Mouse (Mus musculus) megakaryocyte progenitor cell, adult 5-6 weeks (primary cell): ENCODE measurements around the gene Olfr1030. TPM values are rescaled to one million over a fixed set of nuclear protein-coding genes. Genes with fewer than 3 reads are reported as not detected.
"Not testable (repeated sequence)": the region's sequence is repeated elsewhere in the genome, so short reads cannot be mapped to it uniquely, and the experiment has no call there.

Experiments
- ATAC-seq: replicated peaks from 2 replicates; pipeline ENCODE4 v1.8.0; 2016; ENCODE audit warnings: mild to moderate bottlenecking, moderate TSS enrichment, inconsistent platforms; ENCODE audit not compliant: poor library complexity
- total RNA-seq, 2 experiments: library from RNA; stranded (forward) in 1 of 2; stranded (reverse) in 1 of 2; fragments of 157-497, 149-512 nt in 1 of 2; fragments of 200-1000 nt in 1 of 2; gene quantifications; 2 replicates each; pipeline versions ENCODE4 v1.2.3 to v1.2.4; 2015 to 2017

Gene Olfr1030
- not detected in 2 replicates for total RNA-seq (2015)
- total RNA-seq (2017): not detected in 2 replicates

- ATAC-seq: no peak
These were observed at the start of gene Olfr1030 for GRCm38 (mm10) chr2:85978976-85979375. TSS of gene Olfr1030 (plus strand) at chr2:85979276.

- ATAC-seq: no peak
These were observed 28.9 kb upstream of the Olfr1030 start, which contains the start of gene Olfr1028 for GRCm38 (mm10) chr2:85950137-85950536. TSS of gene Olfr1028 (plus strand) at chr2:85950437.

GRCm38 (mm10) chr2:85973595-85973994 is 5.5 kb upstream of the Olfr1030 start, which contains the start of gene Olfr1029:
TSS of gene Olfr1029 (plus strand) at chr2:85973895.
- no peak for ATAC-seq

- ATAC-seq: no peak
These were observed 10.9 kb downstream of the Olfr1030 start, which contains the start of gene Olfr1031 for GRCm38 (mm10) chr2:85990004-85990403. TSS of gene Olfr1031 (plus strand) at chr2:85990304.

DNA sequence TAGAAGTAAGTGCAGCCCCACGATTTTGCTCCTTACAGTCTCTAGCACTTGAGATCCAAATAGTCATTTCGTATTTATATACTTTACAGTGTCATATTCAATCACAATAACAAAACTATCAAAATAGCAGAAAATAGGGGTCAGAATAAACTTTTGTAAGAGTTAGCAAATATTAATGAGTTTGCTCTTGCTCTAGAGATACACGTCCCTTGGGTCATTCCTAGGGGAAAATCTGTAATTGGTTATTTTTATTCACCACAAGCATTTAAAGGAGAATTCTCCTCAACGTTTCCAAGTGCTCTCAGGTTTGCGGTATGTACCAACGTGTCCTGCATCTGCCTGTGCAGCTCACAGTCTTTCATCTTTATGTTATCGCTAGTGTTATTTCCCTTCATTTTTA is 26.2 kb downstream of the Olfr1030 start, which contains the start of gene Olfr1032:
Gene Olfr1032, plus strand, starts transcription at position 301 of the 400 bp plus-strand sequence.
- no peak for ATAC-seq

GRCm38 (mm10) chr2:86020406-86020805 is 41.3 kb downstream of the Olfr1030 start, which contains the start of gene Olfr1033:
TSS of gene Olfr1033 (plus strand) at chr2:86020633.
- ATAC-seq: peak; percentile 64

DNA sequence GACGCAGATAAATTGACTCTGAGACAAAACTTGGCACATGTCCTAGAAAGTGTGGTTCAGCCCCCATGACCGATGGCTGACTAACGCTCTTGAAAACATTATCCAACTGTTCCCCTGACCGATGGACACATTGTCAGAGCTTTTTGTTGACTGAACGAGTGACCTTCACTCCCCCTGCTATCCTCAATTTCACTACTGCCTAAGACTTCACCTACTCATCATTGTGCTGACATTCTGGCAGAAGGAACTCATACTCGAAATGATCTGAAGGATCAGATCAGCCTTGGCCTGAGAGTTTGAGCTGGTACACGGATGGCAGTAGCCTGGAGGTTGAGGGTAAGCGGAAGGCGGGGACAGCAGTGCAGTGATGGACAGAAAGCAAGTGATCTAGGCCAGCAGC is 42.4 kb downstream of the Olfr1030 start:
- not testable (repeated sequence) for ATAC-seq

Other genes starting within 250 kb of the Olfr1030 start
- not detected in 2 replicates for gene Olfr1012, start 216.5 kb upstream of the Olfr1030 start, total RNA-seq (2015)
- gene Olfr1012, start 216.5 kb upstream of the Olfr1030 start, total RNA-seq (2017): not detected in 2 replicates
- gene Olfr1013, start 212.2 kb upstream of the Olfr1030 start, total RNA-seq (2015): not detected in 2 replicates
- not detected in 2 replicates for gene Olfr1013, start 212.2 kb upstream of the Olfr1030 start, total RNA-seq (2017)
- gene Olfr1014, start 206.6 kb upstream of the Olfr1030 start, total RNA-seq (2015): not detected in 2 replicates
- not detected in 2 replicates for gene Olfr1014, start 206.6 kb upstream of the Olfr1030 start, total RNA-seq (2017)
- gene Olfr1015, start 197.3 kb upstream of the Olfr1030 start, total RNA-seq (2015): not detected in 2 replicates
- not detected in 2 replicates for gene Olfr1015, start 197.3 kb upstream of the Olfr1030 start, total RNA-seq (2017)
- gene Olfr1016, start 176.7 kb upstream of the Olfr1030 start, total RNA-seq (2015): not detected in 2 replicates
- gene Olfr1016, start 176.7 kb upstream of the Olfr1030 start, total RNA-seq (2017): not detected in 2 replicates
- not detected in 2 replicates for gene Olfr1018, start 160.8 kb upstream of the Olfr1030 start, total RNA-seq (2015)
- not detected in 2 replicates for gene Olfr1018, start 160.8 kb upstream of the Olfr1030 start, total RNA-seq (2017)
- not detected in 2 replicates for gene Olfr1019, start 133.8 kb upstream of the Olfr1030 start, total RNA-seq (2015)
- not detected in 2 replicates for gene Olfr1019, start 133.8 kb upstream of the Olfr1030 start, total RNA-seq (2017)
- not detected in 2 replicates for gene Olfr1020, start 132.2 kb upstream of the Olfr1030 start, total RNA-seq (2015)
- gene Olfr1020, start 132.2 kb upstream of the Olfr1030 start, total RNA-seq (2017): not detected in 2 replicates
- gene Olfr1022, start 110.7 kb upstream of the Olfr1030 start, total RNA-seq (2015): not detected in 2 replicates
- gene Olfr1022, start 110.7 kb upstream of the Olfr1030 start, total RNA-seq (2017): not detected in 2 replicates
- not detected in 2 replicates for gene Olfr1023, start 93.6 kb upstream of the Olfr1030 start, total RNA-seq (2015)
- gene Olfr1023, start 93.6 kb upstream of the Olfr1030 start, total RNA-seq (2017): not detected in 2 replicates
- not detected in 2 replicates for gene Olfr1024, start 74.2 kb upstream of the Olfr1030 start, total RNA-seq (2015)
- not detected in 2 replicates for gene Olfr1024, start 74.2 kb upstream of the Olfr1030 start, total RNA-seq (2017)
- gene Olfr1025-ps1, start 64.1 kb upstream of the Olfr1030 start, total RNA-seq (2015): not detected in 2 replicates
- gene Olfr1025-ps1, start 64.1 kb upstream of the Olfr1030 start, total RNA-seq (2017): not detected in 2 replicates
- gene Olfr1026, start 57.7 kb upstream of the Olfr1030 start, total RNA-seq (2015): not detected in 2 replicates
- gene Olfr1026, start 57.7 kb upstream of the Olfr1030 start, total RNA-seq (2017): not detected in 2 replicates
- not detected in 2 replicates for gene Olfr1028, start 28.8 kb upstream of the Olfr1030 start, total RNA-seq (2015)
- not detected in 2 replicates for gene Olfr1028, start 28.8 kb upstream of the Olfr1030 start, total RNA-seq (2017)
- not detected in 2 replicates for gene Olfr1029, start 5.4 kb upstream of the Olfr1030 start, total RNA-seq (2015)
- not detected in 2 replicates for gene Olfr1029, start 5.4 kb upstream of the Olfr1030 start, total RNA-seq (2017)
- gene Olfr1031, start 11.0 kb downstream of the Olfr1030 start, total RNA-seq (2015): not detected in 2 replicates
- gene Olfr1031, start 11.0 kb downstream of the Olfr1030 start, total RNA-seq (2017): not detected in 2 replicates
- not detected in 2 replicates for gene Olfr1032, start 26.3 kb downstream of the Olfr1030 start, total RNA-seq (2015)
- gene Olfr1032, start 26.3 kb downstream of the Olfr1030 start, total RNA-seq (2017): not detected in 2 replicates
- 0.10 and 0.24 TPM in 2 replicates for gene Olfr1033, start 41.4 kb downstream of the Olfr1030 start, total RNA-seq (2015)
- gene Olfr1033, start 41.4 kb downstream of the Olfr1030 start, total RNA-seq (2017): 0.14 TPM in 1 of 2 replicates, not detected in the other
- gene Olfr1034, start 66.6 kb downstream of the Olfr1030 start, total RNA-seq (2015): not detected in 2 replicates
- gene Olfr1034, start 66.6 kb downstream of the Olfr1030 start, total RNA-seq (2017): not detected in 2 replicates
- not detected in 2 replicates for gene Olfr1036, start 94.7 kb downstream of the Olfr1030 start, total RNA-seq (2015)
- not detected in 2 replicates for gene Olfr1036, start 94.7 kb downstream of the Olfr1030 start, total RNA-seq (2017)
- gene Olfr1037, start 108.1 kb downstream of the Olfr1030 start, total RNA-seq (2015): not detected in 2 replicates
- not detected in 2 replicates for gene Olfr1037, start 108.1 kb downstream of the Olfr1030 start, total RNA-seq (2017)
- gene Olfr1039, start 156.7 kb downstream of the Olfr1030 start, total RNA-seq (2015): not detected in 2 replicates
- gene Olfr1039, start 156.7 kb downstream of the Olfr1030 start, total RNA-seq (2017): not detected in 2 replicates
- gene Olfr1040, start 167.5 kb downstream of the Olfr1030 start, total RNA-seq (2015): not detected in 2 replicates
- not detected in 2 replicates for gene Olfr1040, start 167.5 kb downstream of the Olfr1030 start, total RNA-seq (2017)
- gene Olfr1042, start 182.6 kb downstream of the Olfr1030 start, total RNA-seq (2015): not detected in 2 replicates
- not detected in 2 replicates for gene Olfr1042, start 182.6 kb downstream of the Olfr1030 start, total RNA-seq (2017)
- not detected in 2 replicates for gene Olfr1043, start 188.2 kb downstream of the Olfr1030 start, total RNA-seq (2015)
- gene Olfr1043, start 188.2 kb downstream of the Olfr1030 start, total RNA-seq (2017): not detected in 2 replicates
- not detected in 2 replicates for gene Olfr1044, start 198.5 kb downstream of the Olfr1030 start, total RNA-seq (2015)
- not detected in 2 replicates for gene Olfr1044, start 198.5 kb downstream of the Olfr1030 start, total RNA-seq (2017)
- not detected in 2 replicates for gene Olfr52, start 206.4 kb downstream of the Olfr1030 start, total RNA-seq (2015)
- not detected in 2 replicates for gene Olfr52, start 206.4 kb downstream of the Olfr1030 start, total RNA-seq (2017)
- gene Olfr1045, start 223.7 kb downstream of the Olfr1030 start, total RNA-seq (2015): not detected in 2 replicates
- gene Olfr1045, start 223.7 kb downstream of the Olfr1030 start, total RNA-seq (2017): not detected in 2 replicates
- gene Olfr1046, start 240.0 kb downstream of the Olfr1030 start, total RNA-seq (2015): not detected in 2 replicates
- not detected in 2 replicates for gene Olfr1046, start 240.0 kb downstream of the Olfr1030 start, total RNA-seq (2017)